Mouse (Mus musculus): ENCODE results near the gene Plk5. TPM values are rescaled to one million over a fixed set of nuclear protein-coding genes. Genes with fewer than 3 reads are reported as not detected.
"Not testable (repeated sequence)": the region's sequence is repeated elsewhere in the genome, so short reads cannot be mapped to it uniquely, and the experiment has no call there.

The Plk5 gene
- polyA plus RNA-seq, 1 experiment from 2014 or later: 0.07 TPM

- Histone ChIP-seq H3K9ac (ENCODE audit: low read length) (no peak overlapping the region), H3K36me3 (ENCODE audit: control insufficient read depth, insufficient read depth) (no peaks in the 10 kb centered on the region), H3K27me3 (ENCODE audit: control insufficient read depth, insufficient read depth, low read length) (peaks cover 54% of the 10 kb centered on the region), H3K4me2 (ENCODE audit: low read depth, low read length) (peak overlapping the region; percentile 61; the same call in 1 of the 2 replicates), H3K27ac (ENCODE audit: low read length) (no peak overlapping the region), H3K4me1 (ENCODE audit: control insufficient read depth, insufficient read depth, low read length) (peaks cover 29% of the 10 kb centered on the region), H3K9me3 (replicated peaks; ENCODE audit: control insufficient read depth, low read length) (no peaks in the 10 kb centered on the region), H3K4me3 (ENCODE audit: low read length) (peak overlapping the region; percentile 30)
- WGBS: 8% methylated on average over 47 of the region's 47 CpGs
- ATAC-seq (replicated peaks; ENCODE audit: extremely low read depth, insufficient read depth, low FRiP score): no peak
Measured at GRCm38 (mm10) chr10:80341491-80342304, 14.6 kb upstream of the Plk5 start.

GRCm38 (mm10) chr10:80342305-80342748, 13.9 kb upstream of the Plk5 start:
- peak overlapping the region; percentile 30 for H3K4me3 ChIP-seq (ENCODE audit: low read length)
- ATAC-seq (replicated peaks; ENCODE audit: extremely low read depth, insufficient read depth, low FRiP score): 0 out of 2 replicates have a peak, but pooled peaks have one; percentile 3
- peaks cover 57% of the 10 kb centered on the region for H3K27me3 ChIP-seq (ENCODE audit: control insufficient read depth, insufficient read depth, low read length)
- 4% methylated on average over 26 of the region's 26 CpGs for WGBS
- H3K4me2 ChIP-seq (ENCODE audit: low read depth, low read length): peak overlapping the region; percentile 61
- no peak overlapping the region for H3K9ac ChIP-seq (ENCODE audit: low read length)
- H3K36me3 ChIP-seq (ENCODE audit: control insufficient read depth, insufficient read depth): no peaks in the 10 kb centered on the region
- no peak overlapping the region for H3K27ac ChIP-seq (ENCODE audit: low read length)
- H3K9me3 ChIP-seq (replicated peaks; ENCODE audit: control insufficient read depth, low read length): no peaks in the 10 kb centered on the region
- H3K4me1 ChIP-seq (ENCODE audit: control insufficient read depth, insufficient read depth, low read length): peaks cover 29% of the 10 kb centered on the region

DNA sequence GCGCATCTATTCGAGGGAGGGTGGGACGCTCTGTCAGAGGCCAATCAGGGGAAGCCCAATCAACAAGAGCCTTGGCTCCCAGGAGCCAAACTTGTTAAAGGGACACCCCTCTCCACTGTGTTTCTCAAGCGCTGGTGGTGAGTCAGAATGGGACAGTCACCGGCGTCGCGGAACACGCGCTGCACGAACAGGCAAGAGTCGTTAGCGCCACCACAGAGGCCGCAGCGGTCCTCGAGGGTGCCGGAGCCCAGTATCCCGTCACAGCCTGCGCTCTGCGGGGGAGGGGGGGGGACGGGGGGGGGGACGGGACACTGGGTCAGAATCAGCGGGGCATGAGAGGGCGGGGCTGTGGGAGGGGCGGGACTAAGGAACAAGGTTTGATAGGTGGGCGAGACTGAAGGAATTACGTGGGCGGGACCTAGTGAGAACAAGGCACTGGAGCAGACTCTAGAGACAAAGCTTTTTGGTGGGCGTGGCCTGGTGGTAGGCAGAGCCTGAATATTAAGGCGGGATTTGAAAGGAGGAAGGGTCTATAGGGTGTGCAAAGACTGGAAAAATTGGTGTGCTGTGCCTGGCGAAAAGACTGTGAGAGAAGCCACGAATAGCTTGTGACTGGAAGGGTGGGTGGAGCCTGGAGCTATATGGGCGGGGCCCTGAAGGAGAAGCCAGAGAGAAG, 13.4 kb upstream of the Plk5 start:
- Histone ChIP-seq H3K9me3 (replicated peaks; ENCODE audit: control insufficient read depth, low read length) (no peaks in the 10 kb centered on the region), H3K27me3 (ENCODE audit: control insufficient read depth, insufficient read depth, low read length) (peaks cover 62% of the 10 kb centered on the region), H3K4me1 (ENCODE audit: control insufficient read depth, insufficient read depth, low read length) (peaks cover 29% of the 10 kb centered on the region), H3K4me2 (ENCODE audit: low read depth, low read length) (peak overlapping the region; percentile 61), H3K27ac (ENCODE audit: low read length) (peak overlapping the region; percentile 25; the same call in 1 of the 2 replicates), H3K4me3 (ENCODE audit: low read length) (peak overlapping the region; percentile 30), H3K36me3 (ENCODE audit: control insufficient read depth, insufficient read depth) (no peaks in the 10 kb centered on the region), H3K9ac (ENCODE audit: low read length) (no peak overlapping the region)
- ATAC-seq (replicated peaks; ENCODE audit: extremely low read depth, insufficient read depth, low FRiP score): peak; percentile 45
- WGBS: 2% methylated on average over 32 of the region's 33 CpGs

- ATAC-seq (replicated peaks; ENCODE audit: extremely low read depth, insufficient read depth, low FRiP score): peak; percentile 1; the same call in 1 of the 2 replicates
- H3K4me1 ChIP-seq (ENCODE audit: control insufficient read depth, insufficient read depth, low read length): peaks cover 32% of the 10 kb centered on the region
Measured at GRCm38 (mm10) chr10:80343425-80343895, 12.8 kb upstream of the Plk5 start.

DNA sequence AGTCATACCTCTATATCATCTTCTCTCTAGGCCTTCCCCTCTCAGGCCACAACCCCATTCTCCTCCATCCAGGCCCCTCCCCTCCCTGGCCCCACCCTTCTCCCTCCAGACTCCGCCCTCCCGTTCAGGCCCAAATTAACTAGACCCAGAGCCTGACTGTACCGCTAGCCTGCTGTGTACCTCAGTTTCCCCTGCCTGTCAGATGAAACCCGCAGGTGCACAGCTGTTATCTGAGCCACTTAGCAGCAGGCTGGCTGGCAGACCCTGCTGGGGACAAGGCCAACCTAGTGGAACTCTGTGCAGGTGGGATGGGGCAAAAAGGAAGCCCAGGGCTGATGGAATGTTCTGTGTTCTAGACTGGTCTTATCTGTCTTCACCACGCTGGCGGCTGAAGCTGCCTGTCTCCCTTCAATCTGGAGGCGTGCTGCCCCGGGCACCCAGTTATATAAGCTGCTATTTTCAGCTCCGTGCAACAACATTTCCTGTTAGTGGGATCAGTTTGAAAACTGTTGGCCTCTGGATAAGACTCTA, 12.1 kb upstream of the Plk5 start:
- H3K9me3 ChIP-seq (replicated peaks; ENCODE audit: control insufficient read depth, low read length): no peaks in the 10 kb centered on the region
- no peak for ATAC-seq (replicated peaks; ENCODE audit: extremely low read depth, insufficient read depth, low FRiP score)
- H3K27ac ChIP-seq (ENCODE audit: low read length): peak overlapping the region; percentile 32; the same call in 1 of the 2 replicates
- no peaks in the 10 kb centered on the region for H3K36me3 ChIP-seq (ENCODE audit: control insufficient read depth, insufficient read depth)
- peaks cover 38% of the 10 kb centered on the region for H3K4me1 ChIP-seq (ENCODE audit: control insufficient read depth, insufficient read depth, low read length)
- no peak overlapping the region for H3K4me2 ChIP-seq (ENCODE audit: low read depth, low read length)
- H3K9ac ChIP-seq (ENCODE audit: low read length): no peak overlapping the region
- 22% methylated on average over 9 of the region's 9 CpGs for WGBS
- H3K27me3 ChIP-seq (ENCODE audit: control insufficient read depth, insufficient read depth, low read length): peaks cover 69% of the 10 kb centered on the region
- H3K4me3 ChIP-seq (ENCODE audit: low read length): no peak overlapping the region

More at GRCm38 (mm10) chr10:80343425-80343895, 12.8 kb upstream of the Plk5 start:
- Histone ChIP-seq H3K36me3 (ENCODE audit: control insufficient read depth, insufficient read depth) (no peaks in the 10 kb centered on the region), H3K4me2 (ENCODE audit: low read depth, low read length) (peak overlapping the region; percentile 61), H3K4me3 (ENCODE audit: low read length) (peak overlapping the region; percentile 30), H3K9me3 (replicated peaks; ENCODE audit: control insufficient read depth, low read length) (no peaks in the 10 kb centered on the region), H3K9ac (ENCODE audit: low read length) (no peak overlapping the region), H3K27me3 (ENCODE audit: control insufficient read depth, insufficient read depth, low read length) (peaks cover 62% of the 10 kb centered on the region), H3K27ac (ENCODE audit: low read length) (no peak overlapping the region; the same call in 1 of the 2 replicates)
- 40% methylated on average over 13 of the region's 13 CpGs for WGBS

- Histone ChIP-seq H3K9ac (ENCODE audit: low read length) (peak overlapping the region; percentile 22; the same call in 1 of the 2 replicates), H3K27ac (ENCODE audit: low read length) (no peak overlapping the region), H3K4me3 (ENCODE audit: low read length) (no peak overlapping the region), H3K9me3 (replicated peaks; ENCODE audit: control insufficient read depth, low read length) (no peaks in the 10 kb centered on the region), H3K4me1 (ENCODE audit: control insufficient read depth, insufficient read depth, low read length) (peaks cover 38% of the 10 kb centered on the region), H3K36me3 (ENCODE audit: control insufficient read depth, insufficient read depth) (no peaks in the 10 kb centered on the region), H3K27me3 (ENCODE audit: control insufficient read depth, insufficient read depth, low read length) (peaks cover 77% of the 10 kb centered on the region), H3K4me2 (ENCODE audit: low read depth, low read length) (peak overlapping the region; percentile 33; the same call in 1 of the 2 replicates)
- 10% methylated on average over 16 of the region's 16 CpGs for WGBS
- ATAC-seq (replicated peaks; ENCODE audit: extremely low read depth, insufficient read depth, low FRiP score): no peak
Measured at GRCm38 (mm10) chr10:80345122-80345521, 11.1 kb upstream of the Plk5 start.

DNA sequence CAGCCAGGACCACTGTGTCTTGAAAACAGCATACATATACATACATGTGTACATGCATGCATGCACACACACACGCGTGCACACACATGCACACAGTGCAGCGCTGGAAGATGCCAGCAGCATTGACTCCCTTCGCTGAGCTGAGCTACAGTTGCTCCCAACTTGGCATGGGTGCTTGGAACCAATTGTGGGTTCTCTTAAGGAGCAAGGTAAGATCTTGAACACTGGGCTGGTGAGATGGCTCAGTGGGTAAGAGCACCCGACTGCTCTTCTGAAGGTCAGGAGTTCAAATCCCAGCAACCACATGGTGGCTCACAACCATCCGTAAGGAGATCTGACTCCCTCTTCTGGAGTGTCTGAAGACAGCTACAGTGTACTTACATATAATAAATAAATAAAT, 10.3 kb upstream of the Plk5 start:
- H3K27me3 ChIP-seq (ENCODE audit: control insufficient read depth, insufficient read depth, low read length): peaks cover 74% of the 10 kb centered on the region
- H3K27ac ChIP-seq (ENCODE audit: low read length); H3K9ac ChIP-seq (ENCODE audit: low read length); ATAC-seq (replicated peaks; ENCODE audit: extremely low read depth, insufficient read depth, low FRiP score); H3K36me3 ChIP-seq (ENCODE audit: control insufficient read depth, insufficient read depth); H3K4me2 ChIP-seq (ENCODE audit: low read depth, low read length); H3K9me3 ChIP-seq (replicated peaks; ENCODE audit: control insufficient read depth, low read length); H3K4me3 ChIP-seq (ENCODE audit: low read length): not testable (repeated sequence)
- peaks cover 38% of the 10 kb centered on the region for H3K4me1 ChIP-seq (ENCODE audit: control insufficient read depth, insufficient read depth, low read length)
- WGBS: 81% methylated on average over 5 of the region's 6 CpGs

GRCm38 (mm10) chr10:80347514-80347967, 8.7 kb upstream of the Plk5 start:
- Histone ChIP-seq H3K27me3 (ENCODE audit: control insufficient read depth, insufficient read depth, low read length) (peaks cover 67% of the 10 kb centered on the region), H3K4me1 (ENCODE audit: control insufficient read depth, insufficient read depth, low read length) (peaks cover 36% of the 10 kb centered on the region), H3K4me2 (ENCODE audit: low read depth, low read length) (peak overlapping the region; percentile 64), H3K4me3 (ENCODE audit: low read length) (peak overlapping the region; percentile 51), H3K27ac (ENCODE audit: low read length) (no peak overlapping the region), H3K36me3 (ENCODE audit: control insufficient read depth, insufficient read depth) (no peaks in the 10 kb centered on the region), H3K9me3 (replicated peaks; ENCODE audit: control insufficient read depth, low read length) (no peaks in the 10 kb centered on the region), H3K9ac (ENCODE audit: low read length) (peak overlapping the region; percentile 64)
- no peak for ATAC-seq (replicated peaks; ENCODE audit: extremely low read depth, insufficient read depth, low FRiP score)
- WGBS: 6% methylated on average over 17 of the region's 17 CpGs

Measured in heart, embryonic 16.5 days (tissue).